Mouse (Mus musculus): Measurements from ENCODE around the gene Tns1.

DNA sequence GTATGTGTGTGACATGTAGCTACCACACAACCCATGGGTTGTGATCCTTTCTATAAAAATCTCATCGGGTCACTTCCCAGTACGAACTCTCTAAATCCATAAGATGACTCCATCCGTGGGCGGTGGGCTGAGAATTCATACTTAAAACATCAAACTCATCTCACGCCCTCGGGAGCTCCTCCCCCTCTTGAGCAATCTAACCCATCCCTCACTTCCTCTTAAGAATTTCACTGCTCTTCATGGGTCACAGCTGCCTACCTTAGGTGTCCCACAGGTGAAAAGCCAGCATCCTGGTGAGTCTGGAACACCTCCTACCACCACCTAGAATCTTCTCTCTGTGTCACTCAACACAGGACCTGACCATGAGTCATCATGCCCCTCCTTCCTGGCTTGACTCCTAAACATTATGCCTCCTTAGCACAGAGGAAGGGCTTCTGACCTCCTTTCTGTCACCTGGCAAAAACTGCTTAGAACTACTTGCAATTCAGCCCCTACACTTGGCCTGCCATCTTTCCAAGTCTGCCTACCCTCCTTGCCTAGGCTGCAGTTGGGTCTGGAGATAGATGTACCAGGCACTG is 31.3 kb upstream of the Tns1 start:
- TF ChIP-seq CTCF (IDR thresholded peaks at IDR 0.05; ENCODE audit: low read depth, low read length), result no peak
- no peak for TF ChIP-seq POLR2A (IDR thresholded peaks at IDR 0.05; ENCODE audit: borderline replicate concordance, low read depth, low read length)

Data from bone marrow macrophage, adult 2 months (primary cell).